In genomic region chr6:39539679-39540155, GRCm38 (mm10) we compare ENCODE assay signal across 8 mouse cellular contexts. TPM values are rescaled to one million over a fixed set of nuclear protein-coding genes. Genes with fewer than 3 reads are reported as not detected.
DNase-seq lines count a peak whose midpoint lies in the region; ATAC-seq and TF ChIP-seq lines count a peak whose summit lies in the region.

No protein-coding gene starts in this region.

- peak; percentile 29 to 59 for DNase-seq in gastrocnemius, adult 8-10 months (ENCODE audit: low spot score in 2 of 2)
- no peak for DNase-seq in liver, embryonic 11.5 days (ENCODE audit: low spot score)
- DNase-seq in midbrain, postnatal 0 days (ENCODE audit: low spot score), result peak; percentile 22
- DNase-seq in urinary bladder, postnatal 25 days (ENCODE audit: low spot score), result no peak
- no peak for DNase-seq in cerebellum, adult 18-20 months
- DNase-seq in c-Kit-positive CD71-positive TER-119-positive erythroid progenitor cells, embryonic 14.5 days (ENCODE audit: low spot score), result no peak

- peak overlapping the region; percentile 2; the same call in 1 of the 2 replicates for H3K27ac ChIP-seq in hindbrain, embryonic 16.5 days (ENCODE audit: low read depth, low read length)
- H3K27ac ChIP-seq in liver, embryonic 11.5 days (ENCODE audit: low read depth, low read length), result 0 out of 2 replicates have a peak overlapping the region, but pooled peaks have one; percentile 44
- no peak overlapping the region for H3K27ac ChIP-seq in midbrain, postnatal 0 days (ENCODE audit: low read depth, low read length)

- peaks cover 45% of the 10 kb centered on the region for H3K4me1 ChIP-seq in hindbrain, embryonic 16.5 days (ENCODE audit: control insufficient read depth, insufficient read depth, low read depth, low read length)
- H3K4me1 ChIP-seq in liver, embryonic 11.5 days (replicated peaks; ENCODE audit: control insufficient read depth, insufficient read depth, low read length), result peaks cover 19% of the 10 kb centered on the region
- peaks cover 9% of the 10 kb centered on the region for H3K4me1 ChIP-seq in midbrain, postnatal 0 days (ENCODE audit: insufficient read depth, low read length)

- no peak for TF ChIP-seq CTCF in midbrain, postnatal 0 days (IDR thresholded peaks at IDR 0.05)

- no peaks in the 10 kb centered on the region for H3K36me3 ChIP-seq in hindbrain, embryonic 16.5 days (ENCODE audit: control insufficient read depth, insufficient read depth, low read length)
- no peaks in the 10 kb centered on the region for H3K36me3 ChIP-seq in liver, embryonic 11.5 days (ENCODE audit: control insufficient read depth, insufficient read depth, low read length)
- no peaks in the 10 kb centered on the region for H3K36me3 ChIP-seq in midbrain, postnatal 0 days (ENCODE audit: insufficient read depth, low read length)

- ATAC-seq in common myeloid progenitor, adult 5-6 weeks (replicated peaks; ENCODE audit: low read depth, poor library complexity, severe bottlenecking), result peak; percentile 37
- peak; percentile 55 for ATAC-seq in hindbrain, embryonic 16.5 days
- peak; percentile 62 for ATAC-seq in liver, embryonic 11.5 days (replicated peaks; ENCODE audit: low FRiP score)
- no peak for ATAC-seq in midbrain, postnatal 0 days (ENCODE audit: low FRiP score)

- no peaks in the 10 kb centered on the region for H3K9me3 ChIP-seq in hindbrain, embryonic 16.5 days (ENCODE audit: control insufficient read depth, low read length)
- H3K9me3 ChIP-seq in liver, embryonic 11.5 days (ENCODE audit: control insufficient read depth, low read length), result no peaks in the 10 kb centered on the region
- H3K9me3 ChIP-seq in midbrain, postnatal 0 days (ENCODE audit: low read length), result no peaks in the 10 kb centered on the region

- no peak overlapping the region for H3K4me3 ChIP-seq in hindbrain, embryonic 16.5 days (ENCODE audit: low read length)
- no peak overlapping the region for H3K4me3 ChIP-seq in liver, embryonic 11.5 days (ENCODE audit: low read depth, low read length)
- H3K4me3 ChIP-seq in midbrain, postnatal 0 days (ENCODE audit: low read depth, low read length), result no peak overlapping the region

- H3K9ac ChIP-seq in hindbrain, embryonic 16.5 days (ENCODE audit: low read depth, low read length), result peak overlapping the region; percentile 13; the same call in 1 of the 2 replicates
- no peak overlapping the region for H3K9ac ChIP-seq in liver, embryonic 11.5 days (ENCODE audit: low read depth, low read length)
- H3K9ac ChIP-seq in midbrain, postnatal 0 days (replicated peaks; ENCODE audit: low read length, poor library complexity, severe bottlenecking), result 0 out of 2 replicates have a peak overlapping the region, but pooled peaks have one; percentile 4

- H3K27me3 ChIP-seq in hindbrain, embryonic 16.5 days (replicated peaks; ENCODE audit: control insufficient read depth, insufficient read depth, low read length), result no peaks in the 10 kb centered on the region
- H3K27me3 ChIP-seq in liver, embryonic 11.5 days (replicated peaks; ENCODE audit: control insufficient read depth, insufficient read depth, low read length), result no peaks in the 10 kb centered on the region
- no peaks in the 10 kb centered on the region for H3K27me3 ChIP-seq in midbrain, postnatal 0 days (ENCODE audit: insufficient read depth, low read length)

- WGBS in hindbrain, embryonic 16.5 days, result 12% methylated on average over 7 of the region's 7 CpGs
- WGBS in liver, embryonic 11.5 days, result 16% methylated on average over 7 of the region's 7 CpGs
- 29% methylated on average over 7 of the region's 7 CpGs for whole genome bisulfite sequencing in midbrain, postnatal 0 days

- H3K4me2 ChIP-seq in hindbrain, embryonic 16.5 days (ENCODE audit: low read length), result peak overlapping the region; percentile 11
- H3K4me2 ChIP-seq in liver, embryonic 11.5 days, result peak overlapping the region; percentile 42
- peak overlapping the region; percentile 32 for H3K4me2 ChIP-seq in midbrain, postnatal 0 days (ENCODE audit: low read depth, low read length, poor library complexity, severe bottlenecking)

RNA-seq across cellular contexts. Expression of gene Dennd2a, which starts 17.9 kb away (rescaled TPM):
- total RNA-seq in common myeloid progenitor, adult 5-6 weeks (2017), result not detected in 2 replicates
- 1 to 10 TPM; 1.5 to 2.8 (median 2.1) TPM for total RNA-seq in gastrocnemius, adult 8-10 months (2022)
- polyA plus RNA-seq in hindbrain, embryonic 16.5 days (2015; fragmentation: Nextera tagmentation; extraction: Ambion mirVana), result 12.8 and 17.6 TPM in 2 replicates
- 12.4 and 12.6 TPM in 2 replicates for polyA plus RNA-seq in liver, embryonic 11.5 days (2014; fragmentation: Nextera tagmentation; extraction: Ambion mirVana)
- total RNA-seq in midbrain, postnatal 0 days (2014; rRNA removed), result 15.9 and 22.4 TPM in 2 replicates
- 7.8 and 9.8 TPM in 2 replicates for polyA plus RNA-seq in midbrain, postnatal 0 days (2015; fragmentation: Nextera tagmentation; extraction: Ambion mirVana)

RNA-seq across cellular contexts. Expression of gene Adck2, which starts 34.0 kb away (rescaled TPM):
- total RNA-seq in common myeloid progenitor, adult 5-6 weeks (2017), result 7.7 and 9.6 TPM in 2 replicates
- total RNA-seq in gastrocnemius, adult 8-10 months (2022), result 1 to 10 TPM; 4.6 to 5.5 (median 5.1) TPM
- polyA plus RNA-seq in hindbrain, embryonic 16.5 days (2015; fragmentation: Nextera tagmentation; extraction: Ambion mirVana), result 42.6 and 47.9 TPM in 2 replicates
- polyA plus RNA-seq in liver, embryonic 11.5 days (2014; fragmentation: Nextera tagmentation; extraction: Ambion mirVana), result 20.6 and 22.8 TPM in 2 replicates
- total RNA-seq in midbrain, postnatal 0 days (2014; rRNA removed), result 16.9 and 31.0 TPM in 2 replicates
- 44.9 and 45.9 TPM in 2 replicates for polyA plus RNA-seq in midbrain, postnatal 0 days (2015; fragmentation: Nextera tagmentation; extraction: Ambion mirVana)

RNA-seq across cellular contexts. Expression of gene Gm42420, which starts 45.8 kb away (rescaled TPM):
- total RNA-seq in common myeloid progenitor, adult 5-6 weeks (2017), result 2.3 TPM in 1 of 2 replicates, not detected in the other
- total RNA-seq in gastrocnemius, adult 8-10 months (2022), result under 1 TPM in 1 of 4 experiments, not detected in 3; 0.75 TPM
- polyA plus RNA-seq in hindbrain, embryonic 16.5 days (2015; fragmentation: Nextera tagmentation; extraction: Ambion mirVana), result 1.6 and 1.9 TPM in 2 replicates
- polyA plus RNA-seq in liver, embryonic 11.5 days (2014; fragmentation: Nextera tagmentation; extraction: Ambion mirVana), result 2.9 and 3.5 TPM in 2 replicates
- total RNA-seq in midbrain, postnatal 0 days (2014; rRNA removed), result not detected in 2 replicates
- polyA plus RNA-seq in midbrain, postnatal 0 days (2015; fragmentation: Nextera tagmentation; extraction: Ambion mirVana), result 1.5 and 1.8 TPM in 2 replicates

RNA-seq across cellular contexts. Expression of gene Ndufb2, which starts 52.7 kb away (rescaled TPM):
- total RNA-seq in common myeloid progenitor, adult 5-6 weeks (2017), result 45.4 and 74.5 TPM in 2 replicates
- 100 to 1,000 TPM; 404 to 454 (median 441) TPM for total RNA-seq in gastrocnemius, adult 8-10 months (2022)
- 482 and 563 TPM in 2 replicates for polyA plus RNA-seq in hindbrain, embryonic 16.5 days (2015; fragmentation: Nextera tagmentation; extraction: Ambion mirVana)
- 311 and 331 TPM in 2 replicates for polyA plus RNA-seq in liver, embryonic 11.5 days (2014; fragmentation: Nextera tagmentation; extraction: Ambion mirVana)
- total RNA-seq in midbrain, postnatal 0 days (2014; rRNA removed), result 234 and 290 TPM in 2 replicates
- 589 and 646 TPM in 2 replicates for polyA plus RNA-seq in midbrain, postnatal 0 days (2015; fragmentation: Nextera tagmentation; extraction: Ambion mirVana)

Comparison
In these comparisons a context has a peak if more than half of its experiments do, and no peak if none do; other contexts are left out.
1. DNase-seq: peak in gastrocnemius, adult 8-10 months (2 of 2) and midbrain, postnatal 0 days (single experiment); none in liver, embryonic 11.5 days (single experiment), urinary bladder, postnatal 25 days (single experiment), cerebellum, adult 18-20 months (0 of 2) and c-Kit-positive CD71-positive TER-119-positive erythroid progenitor cells, embryonic 14.5 days (single experiment).
2. Peak in every context shown above with its lines, with median percentiles within 50 percentile points of each other: H3K4me2 ChIP-seq.